Comparison of ENCODE assay signal across 24 mouse cellular contexts in the genomic region with DNA sequence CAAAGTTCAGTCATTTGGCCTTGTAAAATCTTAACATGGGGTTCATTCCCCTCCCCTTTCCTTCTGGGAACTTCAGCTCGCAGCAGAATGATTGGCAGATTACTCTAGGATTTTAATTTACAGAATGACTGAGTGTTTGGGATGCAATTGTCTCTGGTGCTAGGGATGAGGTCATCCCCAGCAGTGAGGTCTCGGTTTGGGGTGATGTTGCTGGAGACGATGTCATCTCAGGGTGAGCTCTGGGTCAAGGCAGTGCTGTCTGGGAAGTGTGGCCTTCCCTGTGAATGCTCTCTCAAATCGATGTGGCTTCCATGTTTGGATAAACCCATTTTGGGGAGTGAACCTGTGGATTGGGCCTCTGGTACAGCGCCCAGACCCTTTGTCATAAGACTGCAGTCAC. TPM values are rescaled to one million over a fixed set of nuclear protein-coding genes. Genes with fewer than 3 reads are reported as not detected.
DNase-seq lines count a peak whose midpoint lies in the region; ATAC-seq and TF ChIP-seq lines count a peak whose summit lies in the region.
"Had no signal": no experiment of that assay in that cellular context is flagged by ENCODE, and none has a peak within 500 bp of the region (broad histone marks: within the 10 kb centered on the region; RNA-seq: fewer than 3 reads in every experiment).

No protein-coding gene starts in this region.

- H3K36me3 ChIP-seq in kidney, adult 2 months (ENCODE audit: control insufficient read depth, insufficient read depth, low read length): no peaks in the 10 kb centered on the region
- H3K36me3 ChIP-seq: embryonic facial prominence, embryonic 13.5 days; embryonic facial prominence, embryonic 15.5 days; forebrain, embryonic 15.5 days had no signal

- intact Hi-C loops in gastrocnemius, adult 2 months (cut with DNase I): no loop called here

- no peak overlapping the region for H3K4me3 ChIP-seq in gastrocnemius, adult 2 months
- H3K4me3 ChIP-seq in kidney, adult 2 months (ENCODE audit: insufficient read depth, low read depth, low read length): no peak overlapping the region
- H3K4me3 ChIP-seq: embryonic facial prominence, embryonic 13.5 days; embryonic facial prominence, embryonic 15.5 days; erythroblast, embryonic 14.5 days; forebrain, embryonic 13.5 days; forebrain, embryonic 15.5 days had no signal

- no peaks in the 10 kb centered on the region; the same call in 1 of the 2 replicates for H3K4me1 ChIP-seq in kidney, adult 2 months (ENCODE audit: control insufficient read depth, insufficient read depth, low read length)
- H3K4me1 ChIP-seq: forebrain, embryonic 15.5 days had no signal

- peak overlapping the region; percentile 64 for H3K27ac ChIP-seq in gastrocnemius, adult 2 months
- no peak overlapping the region for H3K27ac ChIP-seq in kidney, adult 2 months (ENCODE audit: insufficient read depth, low read depth, low read length)
- H3K27ac ChIP-seq: embryonic facial prominence, embryonic 13.5 days; embryonic facial prominence, embryonic 15.5 days; forebrain, embryonic 13.5 days; forebrain, embryonic 15.5 days had no signal

- 68% methylated on average over 5 of the region's 5 CpGs for WGBS in kidney, adult 2 months

- TF ChIP-seq CTCF in gastrocnemius, adult 2 months (IDR thresholded peaks at IDR 0.05): no peak
- no peak for TF ChIP-seq CTCF in kidney, adult 2 months (conservative IDR thresholded peaks at IDR 0.05; ENCODE audit: insufficient read depth, insufficient read length, low read depth, low read length)

- TF ChIP-seq POLR2A in kidney, adult 2 months (IDR thresholded peaks at IDR 0.05; ENCODE audit: low read depth, low read length): no peak

- H3K27me3 ChIP-seq in kidney, adult 2 months (replicated peaks; ENCODE audit: control insufficient read depth, insufficient read depth, low read length): no peaks in the 10 kb centered on the region
- H3K27me3 ChIP-seq: embryonic facial prominence, embryonic 13.5 days; embryonic facial prominence, embryonic 15.5 days; forebrain, embryonic 13.5 days; forebrain, embryonic 15.5 days had no signal

- ATAC-seq in megakaryocyte progenitor cell, adult 5-6 weeks (replicated peaks; ENCODE audit: poor library complexity): no peak
- ATAC-seq: forebrain, embryonic 13.5 days; forebrain, embryonic 15.5 days; forebrain, postnatal 0 days had no signal

- DNase-seq in gastrocnemius, adult 2 months: no peak
- DNase-seq in gastrocnemius, adult 8-10 months (ENCODE audit: low spot score in 2 of 2): no peak
- peak; percentile 30 for DNase-seq in kidney, adult 2 months
- no peak for DNase-seq in kidney, postnatal 14 days
- peak; percentile 54 for DNase-seq in MN1 (ENCODE audit: low spot score)
- peak; percentile 9 for DNase-seq in Muller cell, postnatal 12 days (ENCODE audit: inconsistent ontology term)
- DNase-seq: adrenal gland, adult 8-10 months; adrenal gland, postnatal 25 days; cerebellum, adult 11 months; cerebellum, adult 18-20 months; cerebellum, adult 8-10 months; cerebellum, adult 9-11 months; cerebellum, postnatal 14 days; cerebellum, postnatal 36 days; embryo, embryonic 11 days; forebrain, postnatal 0 days had no signal

RNA-seq across cellular contexts. Expression of a gene that starts 41.1 kb away (rescaled TPM):
- 1 to 10 TPM; 5.3 to 8.3 TPM for total RNA-seq in gastrocnemius, adult 2 months (2021)
- 1 to 10 TPM; 5.3 to 7.6 (median 5.9) TPM for total RNA-seq in gastrocnemius, adult 8-10 months (2022)
- 8.1 and 10.1 TPM in 2 replicates for polyA plus RNA-seq in kidney, adult 2 months (2012; rRNA removed)
- total RNA-seq in megakaryocyte progenitor cell, adult 5-6 weeks (2015): not detected in 2 replicates
- not detected in 2 replicates for total RNA-seq in megakaryocyte progenitor cell, adult 5-6 weeks (2017)
- total RNA-seq: common myeloid progenitor, adult 5-6 weeks; MEL had no signal
- polyA plus RNA-seq: erythroblast, embryonic 14.5 days had no signal

Comparison
In these comparisons a context has a peak if more than half of its experiments do, and no peak if none do; other contexts are left out.
1. DNase-seq: peak in kidney, adult 2 months (single experiment), MN1 (single experiment) and Muller cell, postnatal 12 days (single experiment); none in gastrocnemius, adult 2 months (single experiment), gastrocnemius, adult 8-10 months (0 of 2) and kidney, postnatal 14 days (single experiment).
2. RNA of a gene that starts 41.1 kb away (total RNA-seq): 5.3 to 8.3 TPM in gastrocnemius, adult 2 months and 5.3 to 7.6 TPM in gastrocnemius, adult 8-10 months; not detected in megakaryocyte progenitor cell, adult 5-6 weeks; every median in the first group is over 4 times any median in the second.